Mouse (Mus musculus) neural tube, embryonic 15.5 days (tissue): ENCODE measurements at regions not wholly inside any gene's neighbourhood (a gene's known extent, or its start where the extent isn't known, plus 50 kb on each side); places are given as distances from the start of the nearest gene placed in this dataset.

ENCODE experiments used
- ATAC-seq: fragments of 200-750 bp; cut with Nextera tagmentation; 2 replicates; pipeline ENCODE4 v1.8.0; 2017; ENCODE audit warnings: mild to moderate bottlenecking, moderate TSS enrichment, moderate library complexity; ENCODE audit not compliant: low FRiP score
- H3K27ac ChIP-seq: fragments of 300-500 bp; sonication (generic); replicated peaks from 2 replicates; pipeline ENCODE4 v1.5.1; 2015; ENCODE audit warnings: mild to moderate bottlenecking, inconsistent platforms
- H3K27me3 ChIP-seq: fragments of 300-500 bp; sonication (generic); replicated peaks from 2 replicates; pipeline ENCODE4 v1.6.1; 2015; ENCODE audit warnings: inconsistent platforms
- H3K36me3 ChIP-seq: fragments of 300-500 bp; sonication (generic); 2 replicates; pipeline ENCODE4 v1.6.1; 2015; ENCODE audit warnings: inconsistent platforms
- H3K4me1 ChIP-seq: fragments of 300-500 bp; sonication (generic); 2 replicates; pipeline ENCODE4 v1.6.1; 2015; ENCODE audit warnings: inconsistent platforms
- H3K4me2 ChIP-seq: fragments of 300-500 bp; sonication (generic); 2 replicates; pipeline ENCODE4 v1.6.1; 2015; ENCODE audit warnings: inconsistent platforms, mild to moderate bottlenecking, moderate library complexity
- H3K4me3 ChIP-seq: fragments of 300-500 bp; sonication (generic); replicated peaks from 2 replicates; pipeline ENCODE4 v1.5.1; 2015; ENCODE audit warnings: mild to moderate bottlenecking, inconsistent platforms
- H3K9ac ChIP-seq: fragments of 300-500 bp; sonication (generic); replicated peaks from 2 replicates; pipeline ENCODE4 v1.6.1; 2015; ENCODE audit warnings: mild to moderate bottlenecking, inconsistent platforms
- H3K9me3 ChIP-seq: fragments of 300-500 bp; sonication (generic); replicated peaks from 2 replicates; pipeline ENCODE4 v1.6.1; 2016; ENCODE audit warnings: inconsistent platforms
- WGBS: fragments of 180-500 bp; shearing (Covaris S2); methylation state at CpG from one replicate; pipeline ENCODE4 v1.1.7; 2015; ENCODE audit warnings: mixed read lengths; 5-methylcytosine and 5-hydroxymethylcytosine counted together

DNA sequence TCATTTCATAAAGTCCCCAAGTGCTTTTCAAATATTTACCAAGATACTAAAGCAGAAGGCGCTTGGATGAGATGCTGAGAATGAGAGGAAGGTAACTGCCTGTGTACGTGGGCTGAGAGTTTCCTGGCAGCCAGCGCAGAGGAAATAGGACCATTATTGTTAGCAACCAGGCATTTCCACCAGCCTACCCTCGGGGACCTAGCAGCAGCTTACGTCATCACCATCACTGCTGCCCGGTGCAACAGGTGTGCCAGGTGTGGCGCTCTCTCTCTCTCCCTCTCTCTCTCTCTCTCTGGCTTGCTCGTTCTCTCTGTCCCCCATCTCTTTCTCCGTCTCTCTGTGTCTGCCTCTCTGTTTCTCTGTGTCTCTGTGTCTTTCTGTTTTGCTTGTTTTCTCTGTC lies 55.1 kb upstream of the Fam222a start:
- H3K9ac ChIP-seq = no peak overlapping the region
- 25% methylated on average over 9 of the region's 9 CpGs for WGBS
- H3K4me1 ChIP-seq = peaks cover 18% of the 10 kb centered on the region
- no peaks in the 10 kb centered on the region for H3K36me3 ChIP-seq
- H3K4me3 ChIP-seq = no peak overlapping the region
- no peaks in the 10 kb centered on the region for H3K9me3 ChIP-seq
- no peak overlapping the region for H3K27ac ChIP-seq
- 0 out of 2 replicates have a peak, but pooled peaks cover 3% of the 10 kb centered on the region for H3K27me3 ChIP-seq
- H3K4me2 ChIP-seq = peak overlapping the region; percentile 21
- no peak for ATAC-seq

GRCm38 (mm10) chr5:114513911-114514457 lies 53.8 kb upstream of the Fam222a start:
- Histone ChIP-seq H3K9me3 (no peaks in the 10 kb centered on the region), H3K9ac (no peak overlapping the region), H3K36me3 (no peaks in the 10 kb centered on the region), H3K4me3 (no peak overlapping the region), H3K27ac (no peak overlapping the region), H3K27me3 (0 out of 2 replicates have a peak, but pooled peaks cover 3% of the 10 kb centered on the region), H3K4me1 (peaks cover 18% of the 10 kb centered on the region), H3K4me2 (peak overlapping the region; percentile 28)
- WGBS = 7% methylated on average over 10 of the region's 10 CpGs
- no peak for ATAC-seq

DNA sequence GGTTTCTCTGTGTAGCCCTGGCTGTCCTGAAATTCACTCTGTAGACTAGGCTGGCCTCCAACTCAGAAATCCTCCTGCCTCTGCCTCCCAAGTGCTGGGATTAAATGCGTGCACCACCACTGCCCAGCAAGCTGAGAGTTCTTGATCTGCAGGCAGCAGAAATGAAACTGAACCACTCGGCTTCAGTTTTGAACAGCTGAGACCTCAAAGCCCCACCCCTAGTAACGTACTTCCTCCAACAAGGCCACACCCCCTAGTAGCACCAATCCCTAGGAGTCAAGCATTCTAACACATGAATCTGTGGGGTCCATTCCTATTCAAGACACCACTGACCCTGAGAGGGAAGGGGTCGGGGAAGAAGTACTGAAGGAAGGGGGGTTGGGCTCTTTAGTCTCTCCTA lies 50.8 kb upstream of the Fam222a start:
- Histone ChIP-seq H3K9ac (no peak overlapping the region), H3K9me3 (no peaks in the 10 kb centered on the region), H3K27me3 (0 out of 2 replicates have a peak, but pooled peaks cover 3% of the 10 kb centered on the region), H3K4me3 (no peak overlapping the region), H3K27ac (no peak overlapping the region), H3K36me3 (no peaks in the 10 kb centered on the region), H3K4me1 (peaks cover 28% of the 10 kb centered on the region), H3K4me2 (no peak overlapping the region)
- ATAC-seq = no peak
- WGBS = 81% methylated on average over 4 of the region's 4 CpGs

- H3K4me1 ChIP-seq = peaks cover 26% of the 10 kb centered on the region
- no peak overlapping the region for H3K27ac ChIP-seq
- H3K9ac ChIP-seq = no peak overlapping the region
- 96% methylated on average over 2 of the region's 2 CpGs for WGBS
- no peak overlapping the region for H3K4me3 ChIP-seq
- H3K27me3 ChIP-seq = no peaks in the 10 kb centered on the region
- no peaks in the 10 kb centered on the region for H3K36me3 ChIP-seq
- H3K9me3 ChIP-seq = no peaks in the 10 kb centered on the region
- no peak overlapping the region for H3K4me2 ChIP-seq
- no peak for ATAC-seq
Observed at GRCm38 (mm10) chr5:114518012-114518411, 49.8 kb upstream of the Fam222a start.
